23 mouse cellular contexts compared by ENCODE assay signal in genomic region chr3:107586504-107586903, GRCm38 (mm10). TPM values are rescaled to one million over a fixed set of nuclear protein-coding genes. Genes with fewer than 3 reads are reported as not detected.
DNase-seq lines count a peak whose midpoint lies in the region; ATAC-seq and TF ChIP-seq lines count a peak whose summit lies in the region.
"Had no signal": no experiment of that assay in that cellular context is flagged by ENCODE, and none has a peak within 500 bp of the region (broad histone marks: within the 10 kb centered on the region; RNA-seq: fewer than 3 reads in every experiment).

No protein-coding gene starts in this region.

- no peaks in the 10 kb centered on the region for H3K9me3 ChIP-seq in forebrain, embryonic 11.5 days (ENCODE audit: control insufficient read depth, low read length)
- no peaks in the 10 kb centered on the region for H3K9me3 ChIP-seq in forebrain, embryonic 16.5 days (ENCODE audit: control insufficient read depth, low read length)
- no peaks in the 10 kb centered on the region for H3K9me3 ChIP-seq in lung, embryonic 14.5 days (ENCODE audit: low read depth, low read length)
- no peaks in the 10 kb centered on the region for H3K9me3 ChIP-seq in embryonic facial prominence, embryonic 13.5 days
- H3K9me3 ChIP-seq: embryonic facial prominence, embryonic 15.5 days; forebrain, embryonic 13.5 days; hindbrain, embryonic 12.5 days; hindbrain, embryonic 15.5 days had no signal

- no peak overlapping the region for H3K4me3 ChIP-seq in forebrain, embryonic 11.5 days (ENCODE audit: low read depth, low read length)
- H3K4me3 ChIP-seq in forebrain, embryonic 16.5 days (replicated peaks; ENCODE audit: low read length), result no peak overlapping the region
- H3K4me3 ChIP-seq in lung, embryonic 14.5 days (ENCODE audit: low read depth, low read length), result no peak overlapping the region
- no peak overlapping the region for H3K4me3 ChIP-seq in embryonic facial prominence, embryonic 13.5 days
- H3K4me3 ChIP-seq: embryonic facial prominence, embryonic 15.5 days; forebrain, embryonic 13.5 days; hindbrain, embryonic 12.5 days; hindbrain, embryonic 15.5 days had no signal

- H3K4me1 ChIP-seq in forebrain, embryonic 11.5 days (replicated peaks; ENCODE audit: control insufficient read depth, insufficient read depth, low read length), result 0 out of 2 replicates have a peak, but pooled peaks cover 4% of the 10 kb centered on the region
- H3K4me1 ChIP-seq in forebrain, embryonic 16.5 days (replicated peaks; ENCODE audit: control insufficient read depth, insufficient read depth, low read length), result peaks cover 7% of the 10 kb centered on the region
- H3K4me1 ChIP-seq in lung, embryonic 14.5 days (ENCODE audit: insufficient read depth), result no peaks in the 10 kb centered on the region
- peaks cover 62% of the 10 kb centered on the region for H3K4me1 ChIP-seq in embryonic facial prominence, embryonic 13.5 days

- 79% methylated on average over 6 of the region's 6 CpGs for WGBS in forebrain, embryonic 11.5 days
- WGBS in forebrain, embryonic 16.5 days, result 70% methylated on average over 6 of the region's 6 CpGs
- 45% methylated on average over 6 of the region's 6 CpGs for WGBS in lung, embryonic 14.5 days
- 40% methylated on average over 6 of the region's 6 CpGs for WGBS in embryonic facial prominence, embryonic 13.5 days

- H3K27ac ChIP-seq in forebrain, embryonic 11.5 days (ENCODE audit: low read depth, low read length), result no peak overlapping the region
- H3K27ac ChIP-seq in forebrain, embryonic 16.5 days (ENCODE audit: low read length), result no peak overlapping the region
- H3K27ac ChIP-seq in lung, embryonic 14.5 days (ENCODE audit: low read depth), result no peak overlapping the region
- peak overlapping the region; percentile 18; the same call in 1 of the 2 replicates for H3K27ac ChIP-seq in embryonic facial prominence, embryonic 13.5 days
- H3K27ac ChIP-seq: embryonic facial prominence, embryonic 15.5 days; forebrain, embryonic 13.5 days; hindbrain, embryonic 12.5 days; hindbrain, embryonic 15.5 days had no signal

- peak; percentile 48 for DNase-seq in forebrain, embryonic 11.5 days (ENCODE audit: low spot score)
- no peak for DNase-seq in lung, embryonic 14.5 days
- DNase-seq in lung, postnatal 36 days, result no peak
- no peak for DNase-seq in thymus, postnatal 0 days (ENCODE audit: low spot score)
- DNase-seq: adrenal gland, adult 2 months; adrenal gland, postnatal 14 days; cerebellum, adult 11 months; cerebellum, adult 2 months; cerebellum, adult 9-11 months; cerebellum, postnatal 25 days; gastrocnemius, postnatal 14 days had no signal

- H3K4me2 ChIP-seq in forebrain, embryonic 11.5 days (ENCODE audit: low read depth, low read length, severe bottlenecking), result no peak overlapping the region
- no peak overlapping the region for H3K4me2 ChIP-seq in forebrain, embryonic 16.5 days (ENCODE audit: low read length)
- no peak overlapping the region for H3K4me2 ChIP-seq in lung, embryonic 14.5 days
- peak overlapping the region; percentile 19; the same call in 1 of the 2 replicates for H3K4me2 ChIP-seq in embryonic facial prominence, embryonic 13.5 days
- H3K4me2 ChIP-seq: embryonic facial prominence, embryonic 15.5 days; forebrain, embryonic 13.5 days; heart, embryonic 11.5 days; hindbrain, embryonic 12.5 days; hindbrain, embryonic 15.5 days had no signal

- no peak for TF ChIP-seq CTCF in lung, embryonic 14.5 days (IDR thresholded peaks at IDR 0.05; ENCODE audit: low read depth)

- no peak overlapping the region for H3K9ac ChIP-seq in forebrain, embryonic 11.5 days (ENCODE audit: low read length)
- no peak overlapping the region for H3K9ac ChIP-seq in forebrain, embryonic 16.5 days (replicated peaks; ENCODE audit: low read depth, low read length)
- H3K9ac ChIP-seq in lung, embryonic 14.5 days, result no peak overlapping the region
- H3K9ac ChIP-seq in embryonic facial prominence, embryonic 13.5 days, result peak overlapping the region; percentile 32; the same call in 1 of the 2 replicates
- H3K9ac ChIP-seq: embryonic facial prominence, embryonic 15.5 days; forebrain, embryonic 13.5 days; hindbrain, embryonic 12.5 days; hindbrain, embryonic 15.5 days had no signal

- no peak for ATAC-seq in forebrain, embryonic 11.5 days (replicated peaks; ENCODE audit: low FRiP score)
- ATAC-seq in forebrain, embryonic 16.5 days, result no peak
- ATAC-seq in lung, embryonic 14.5 days (ENCODE audit: insufficient read depth), result peak; percentile 55; the same call in 1 of the 2 replicates
- ATAC-seq in embryonic facial prominence, embryonic 13.5 days (ENCODE audit: insufficient number of reproducible peaks, insufficient read depth, low FRiP score, low TSS enrichment, low read depth), result no peak
- ATAC-seq: CD4-positive, CD25-positive, alpha-beta regulatory T cell, adult 4 months; forebrain, embryonic 13.5 days had no signal

- no peaks in the 10 kb centered on the region for H3K36me3 ChIP-seq in forebrain, embryonic 11.5 days (ENCODE audit: control insufficient read depth, insufficient read depth, low read length)
- no peaks in the 10 kb centered on the region for H3K36me3 ChIP-seq in forebrain, embryonic 16.5 days (ENCODE audit: control insufficient read depth, insufficient read depth)
- no peaks in the 10 kb centered on the region for H3K36me3 ChIP-seq in lung, embryonic 14.5 days (ENCODE audit: insufficient read depth)
- H3K36me3 ChIP-seq in embryonic facial prominence, embryonic 13.5 days, result no peaks in the 10 kb centered on the region
- H3K36me3 ChIP-seq: embryonic facial prominence, embryonic 15.5 days; hindbrain, embryonic 12.5 days; hindbrain, embryonic 15.5 days had no signal

- peaks cover 48% of the 10 kb centered on the region for H3K27me3 ChIP-seq in forebrain, embryonic 11.5 days (ENCODE audit: control insufficient read depth, insufficient read depth, low read length)
- H3K27me3 ChIP-seq in forebrain, embryonic 16.5 days (replicated peaks; ENCODE audit: control insufficient read depth, insufficient read depth, low read length), result peaks cover 60% of the 10 kb centered on the region
- peaks cover 81% of the 10 kb centered on the region for H3K27me3 ChIP-seq in lung, embryonic 14.5 days (ENCODE audit: insufficient read depth, low read length)
- H3K27me3 ChIP-seq in embryonic facial prominence, embryonic 13.5 days, result peaks cover 90% of the 10 kb centered on the region

RNA-seq across cellular contexts. Expression of gene Alx3, which starts 8.3 kb away (rescaled TPM):
- 14.7 and 16.9 TPM in 2 replicates for polyA plus RNA-seq in forebrain, embryonic 11.5 days (2014; fragmentation: Nextera tagmentation; extraction: Ambion mirVana)
- polyA plus RNA-seq in forebrain, embryonic 16.5 days (2015; fragmentation: Nextera tagmentation; extraction: Ambion mirVana), result 2.7 and 4.9 TPM in 2 replicates
- polyA plus RNA-seq in lung, embryonic 14.5 days (2014; fragmentation: Nextera tagmentation; extraction: Ambion mirVana), result 0.23 TPM in 1 of 2 replicates, not detected in the other
- polyA plus RNA-seq in embryonic facial prominence, embryonic 13.5 days (2015; fragmentation: Nextera tagmentation; extraction: Ambion mirVana), result 31.5 and 50.5 TPM in 2 replicates
- 0.44 and 0.54 TPM in 2 replicates for polyA plus RNA-seq in thymus, postnatal 0 days (2015; fragmentation: Nextera tagmentation; extraction: Ambion mirVana)
- polyA plus RNA-seq: adrenal gland, adult 2 months; C2C12; CD4-positive, CD25-positive, alpha-beta regulatory T cell, adult 4 months; heart, embryonic 14.5 days; heart, postnatal 0 days; intestine, embryonic 14.5 days had no signal

RNA-seq across cellular contexts. Expression of gene Ubl4b, which starts 31.6 kb away (rescaled TPM):
- not detected in 2 replicates for polyA plus RNA-seq in forebrain, embryonic 11.5 days (2014; fragmentation: Nextera tagmentation; extraction: Ambion mirVana)
- polyA plus RNA-seq in forebrain, embryonic 16.5 days (2015; fragmentation: Nextera tagmentation; extraction: Ambion mirVana), result not detected in 2 replicates
- polyA plus RNA-seq in lung, embryonic 14.5 days (2014; fragmentation: Nextera tagmentation; extraction: Ambion mirVana), result not detected in 2 replicates
- polyA plus RNA-seq in embryonic facial prominence, embryonic 13.5 days (2015; fragmentation: Nextera tagmentation; extraction: Ambion mirVana), result 0.34 and 0.44 TPM in 2 replicates
- not detected in 2 replicates for polyA plus RNA-seq in thymus, postnatal 0 days (2015; fragmentation: Nextera tagmentation; extraction: Ambion mirVana)
- polyA plus RNA-seq: adrenal gland, adult 2 months; C2C12; CD4-positive, CD25-positive, alpha-beta regulatory T cell, adult 4 months; cerebellum, adult 2 months; embryonic facial prominence, embryonic 15.5 days; forebrain, embryonic 13.5 days; heart, embryonic 11.5 days; heart, embryonic 14.5 days; heart, postnatal 0 days; hindbrain, embryonic 12.5 days; hindbrain, embryonic 15.5 days; intestine, embryonic 14.5 days had no signal

RNA-seq across cellular contexts. Expression of gene Gm10961, which starts 44.6 kb away (rescaled TPM):
- polyA plus RNA-seq in forebrain, embryonic 11.5 days (2014; fragmentation: Nextera tagmentation; extraction: Ambion mirVana), result not detected in 2 replicates
- not detected in 2 replicates for polyA plus RNA-seq in forebrain, embryonic 16.5 days (2015; fragmentation: Nextera tagmentation; extraction: Ambion mirVana)
- polyA plus RNA-seq in lung, embryonic 14.5 days (2014; fragmentation: Nextera tagmentation; extraction: Ambion mirVana), result not detected in 2 replicates
- not detected in 2 replicates for polyA plus RNA-seq in embryonic facial prominence, embryonic 13.5 days (2015; fragmentation: Nextera tagmentation; extraction: Ambion mirVana)
- polyA plus RNA-seq in thymus, postnatal 0 days (2015; fragmentation: Nextera tagmentation; extraction: Ambion mirVana), result not detected in 2 replicates
- polyA plus RNA-seq: adrenal gland, adult 2 months; C2C12; CD4-positive, CD25-positive, alpha-beta regulatory T cell, adult 4 months; cerebellum, adult 2 months; embryonic facial prominence, embryonic 15.5 days; forebrain, embryonic 13.5 days; heart, embryonic 11.5 days; heart, embryonic 14.5 days; heart, postnatal 0 days; hindbrain, embryonic 12.5 days; hindbrain, embryonic 15.5 days; intestine, embryonic 14.5 days had no signal

RNA-seq across cellular contexts. Expression of gene Strip1, which starts 45.0 kb away (rescaled TPM):
- polyA plus RNA-seq in forebrain, embryonic 11.5 days (2014; fragmentation: Nextera tagmentation; extraction: Ambion mirVana), result 92.2 and 100 TPM in 2 replicates
- 145 and 148 TPM in 2 replicates for polyA plus RNA-seq in forebrain, embryonic 16.5 days (2015; fragmentation: Nextera tagmentation; extraction: Ambion mirVana)
- polyA plus RNA-seq in lung, embryonic 14.5 days (2014; fragmentation: Nextera tagmentation; extraction: Ambion mirVana), result 61.1 and 63.4 TPM in 2 replicates
- polyA plus RNA-seq in embryonic facial prominence, embryonic 13.5 days (2015; fragmentation: Nextera tagmentation; extraction: Ambion mirVana), result 65.3 and 69.1 TPM in 2 replicates
- 30.5 and 33.4 TPM in 2 replicates for polyA plus RNA-seq in thymus, postnatal 0 days (2015; fragmentation: Nextera tagmentation; extraction: Ambion mirVana)
